Mouse (Mus musculus) urinary bladder, postnatal 14 days (tissue): Measurements from ENCODE around the gene Ifrd2.

Experiments used
- DNase-seq: peaks from one replicate; pipeline ENCODE4 v3.0.0; 2021; ENCODE audit warnings: low spot score

Ifrd2 gene

GRCm38 (mm10) chr9:107599433-107599832 lies 12.0 kb downstream of the Ifrd2 start:
- DNase-seq, result no peak

GRCm38 (mm10) chr9:107599842-107600241 lies 12.4 kb downstream of the Ifrd2 start:
- no peak for DNase-seq

GRCm38 (mm10) chr9:107600745-107601144 lies 13.3 kb downstream of the Ifrd2 start:
- DNase-seq, result no peak

GRCm38 (mm10) chr9:107601275-107601674 lies 13.8 kb downstream of the Ifrd2 start:
- DNase-seq, result no peak

- DNase-seq, result peak; percentile 94
Measured at GRCm38 (mm10) chr9:107602068-107602648, 14.7 kb downstream of the Ifrd2 start.

- DNase-seq, result no peak
Measured at GRCm38 (mm10) chr9:107603251-107603650, 15.8 kb downstream of the Ifrd2 start.

- peak; percentile 59 for DNase-seq
Measured at GRCm38 (mm10) chr9:107605041-107605661, 17.7 kb downstream of the Ifrd2 start.

GRCm38 (mm10) chr9:107606591-107606990 lies 19.1 kb downstream of the Ifrd2 start:
- DNase-seq, result peak; percentile 61

- no peak for DNase-seq
Measured at GRCm38 (mm10) chr9:107607036-107607435, 19.6 kb downstream of the Ifrd2 start.

- DNase-seq, result no peak
Measured at GRCm38 (mm10) chr9:107607653-107608245, 20.3 kb downstream of the Ifrd2 start.

- DNase-seq, result peak; percentile 39
Measured at GRCm38 (mm10) chr9:107608741-107609432, 21.4 kb downstream of the Ifrd2 start, which contains the start of gene Sema3b. Gene Sema3b, minus strand, starts transcription at chr9:107609229.

GRCm38 (mm10) chr9:107609433-107609830 lies 22.0 kb downstream of the Ifrd2 start:
- DNase-seq, result no peak

- DNase-seq, result no peak
Measured at GRCm38 (mm10) chr9:107611456-107612190, 24.2 kb downstream of the Ifrd2 start.

GRCm38 (mm10) chr9:107612191-107612944 lies 24.9 kb downstream of the Ifrd2 start:
- peak; percentile 99 for DNase-seq

GRCm38 (mm10) chr9:107612945-107613569 lies 25.6 kb downstream of the Ifrd2 start:
- DNase-seq, result no peak

GRCm38 (mm10) chr9:107615035-107615434 lies 27.6 kb downstream of the Ifrd2 start:
- no peak for DNase-seq

- no peak for DNase-seq
Measured at GRCm38 (mm10) chr9:107617461-107617860, 30.0 kb downstream of the Ifrd2 start.

- DNase-seq, result no peak
Measured at GRCm38 (mm10) chr9:107618098-107618497, 30.7 kb downstream of the Ifrd2 start.

- DNase-seq, result peak; percentile 54
Measured at GRCm38 (mm10) chr9:107618778-107619545, 31.5 kb downstream of the Ifrd2 start.

GRCm38 (mm10) chr9:107619546-107619879 lies 32.1 kb downstream of the Ifrd2 start:
- DNase-seq, result peak; percentile 41
